Mouse (Mus musculus) MEL (cell line): ENCODE measurements around the gene Tnfrsf1a. TPM values are rescaled to one million over a fixed set of nuclear protein-coding genes. Genes with fewer than 3 reads are reported as not detected.
A peak's percentile ranks its signal among the peaks of the same experiment; 100 is the strongest.

Experiments
- DNase-seq: peaks from one replicate; pipeline ENCODE4 v3.0.0; 2011; ENCODE audit warnings: low read depth, low spot score
- H3K27ac ChIP-seq: 2 replicates; pipeline ENCODE4 v1.5.1; 2012; ENCODE audit warnings: low read depth, mild to moderate bottlenecking, control low read depth, low read length, moderate library complexity; ENCODE audit not compliant: control insufficient read depth
- H3K27me3 ChIP-seq, 2 experiments: fragments of 150-350 bp in 1 of 2; sonication (generic) in 1 of 2; 2 replicates each; pipeline ENCODE4 v1.6.1; 2012; ENCODE audit warnings: low read length in 2 of 2, mild to moderate bottlenecking in 2 of 2, improper control_type of control experiment in 1 of 2, moderate library complexity in 1 of 2; ENCODE audit not compliant: insufficient read depth in 2 of 2, control insufficient read depth in 1 of 2
- H3K36me3 ChIP-seq, 2 experiments: 2 replicates each; pipeline ENCODE4 v1.6.1; 2012 to 2014; ENCODE audit warnings: low read length in 2 of 2, improper control_type of control experiment in 1 of 2, inconsistent platforms in 1 of 2, mild to moderate bottlenecking in 1 of 2; ENCODE audit not compliant: insufficient read depth in 2 of 2, control insufficient read depth in 1 of 2
- H3K4me1 ChIP-seq, 2 experiments: fragments of 150-350 bp in 1 of 2; sonication (generic) in 1 of 2; 2 replicates each; pipeline ENCODE4 v1.6.1; 2012; ENCODE audit warnings: low read length in 2 of 2, improper control_type of control experiment in 1 of 2, mild to moderate bottlenecking in 1 of 2; ENCODE audit not compliant: insufficient read depth in 2 of 2, control insufficient read depth in 1 of 2
- H3K4me3 ChIP-seq, 2 experiments: fragments of 150-350 bp in 1 of 2; sonication (generic) in 1 of 2; 2 replicates each; pipeline ENCODE4 v1.5.1; 2012; ENCODE audit warnings: low read depth in 2 of 2, low read length in 2 of 2, mild to moderate bottlenecking in 2 of 2, moderate library complexity in 2 of 2, control low read depth in 1 of 2, improper control_type of control experiment in 1 of 2; ENCODE audit not compliant: control insufficient read depth in 1 of 2, insufficient read depth in 1 of 2
- H3K79me2 ChIP-seq: 2 replicates; pipeline ENCODE4 v1.6.1; 2012; ENCODE audit warnings: mild to moderate bottlenecking, low read length, moderate library complexity; ENCODE audit not compliant: control insufficient read depth, poor library complexity, insufficient read depth
- H3K9ac ChIP-seq: 2 replicates; pipeline ENCODE4 v1.6.1; 2012; ENCODE audit warnings: low read depth, mild to moderate bottlenecking, control low read depth, low read length, moderate library complexity; ENCODE audit not compliant: control insufficient read depth, poor library complexity, severe bottlenecking
- H3K9me3 ChIP-seq: fragments of 150-350 bp; sonication (generic); replicated peaks from 2 replicates; pipeline ENCODE4 v1.6.1; 2012; ENCODE audit warnings: mild to moderate bottlenecking, low read length, improper control_type of control experiment, moderate library complexity; ENCODE audit not compliant: insufficient read depth
- BHLHE40 ChIP-seq: IDR thresholded peaks from 2 replicates; pipeline ENCODE4 v1.6.1; 2012; ENCODE audit warnings: low read depth, mild to moderate bottlenecking, inconsistent platforms, low read length, improper control_type of control experiment, borderline replicate concordance
- CHD1 ChIP-seq: IDR thresholded peaks from 2 replicates; pipeline ENCODE4 v1.6.1; 2012; ENCODE audit warnings: low read depth, mild to moderate bottlenecking, inconsistent platforms, low read length, improper control_type of control experiment
- CHD2 ChIP-seq: IDR thresholded peaks from 2 replicates; pipeline ENCODE4 v1.6.1; 2011; ENCODE audit warnings: low read length, improper control_type of control experiment
- E2F4 ChIP-seq: IDR thresholded peaks from 2 replicates; pipeline ENCODE4 v1.6.1; 2011; ENCODE audit warnings: low read depth, low read length, improper control_type of control experiment, borderline replicate concordance
- ELF1 ChIP-seq: IDR thresholded peaks from 2 replicates; pipeline ENCODE4 v1.6.1; 2014; ENCODE audit warnings: low read depth, mild to moderate bottlenecking, inconsistent platforms, low read length, improper control_type of control experiment, moderate library complexity
- EP300 ChIP-seq, 2 experiments: IDR thresholded peaks; 2 replicates each; pipeline ENCODE4 v1.6.1; 2011; ENCODE audit warnings: improper control_type of control experiment in 2 of 2, low read length in 2 of 2, low read depth in 1 of 2, mild to moderate bottlenecking in 1 of 2
- GATA1 ChIP-seq: IDR thresholded peaks from 2 replicates; pipeline ENCODE4 v1.6.1; 2011; ENCODE audit warnings: low read depth, low read length, improper control_type of control experiment
- KAT2A ChIP-seq: conservative IDR thresholded peaks from 2 replicates; pipeline ENCODE4 v1.6.1; 2012; ENCODE audit warnings: low read depth, low read length, improper control_type of control experiment, inconsistent platforms
- MAFK ChIP-seq: IDR thresholded peaks from 2 replicates; pipeline ENCODE4 v1.6.1; 2011; ENCODE audit warnings: low read depth, mild to moderate bottlenecking, low read length, improper control_type of control experiment, borderline replicate concordance
- MAX ChIP-seq: IDR thresholded peaks from 2 replicates; pipeline ENCODE4 v1.6.1; 2011; ENCODE audit warnings: low read length, improper control_type of control experiment
- MYB ChIP-seq: IDR thresholded peaks from 2 replicates; pipeline ENCODE4 v1.6.1; 2011; ENCODE audit warnings: mild to moderate bottlenecking, low read depth, low read length, improper control_type of control experiment
- MYC ChIP-seq: IDR thresholded peaks from 2 replicates; pipeline ENCODE4 v1.6.1; 2011; ENCODE audit warnings: low read depth, mild to moderate bottlenecking, low read length, improper control_type of control experiment, moderate library complexity
- NELFE ChIP-seq: IDR thresholded peaks from 2 replicates; pipeline ENCODE4 v1.6.1; 2011; ENCODE audit warnings: low read depth, low read length, improper control_type of control experiment
- POLR2AphosphoS2 ChIP-seq: IDR thresholded peaks from 2 replicates; pipeline ENCODE4 v1.6.1; 2011; ENCODE audit warnings: low read length, improper control_type of control experiment
- RCOR1 ChIP-seq: IDR thresholded peaks from 2 replicates; pipeline ENCODE4 v1.6.1; 2012; ENCODE audit warnings: low read depth, mild to moderate bottlenecking, inconsistent platforms, low read length, improper control_type of control experiment
- SMC3 ChIP-seq: IDR thresholded peaks from 2 replicates; pipeline ENCODE4 v1.6.1; 2011; ENCODE audit warnings: low read depth, low read length, improper control_type of control experiment
- TBP ChIP-seq: IDR thresholded peaks from 2 replicates; pipeline ENCODE4 v1.8.0; 2011; ENCODE audit warnings: low read depth, low read length, improper control_type of control experiment
- TCF12 ChIP-seq: IDR thresholded peaks from 2 replicates; pipeline ENCODE4 v1.6.1; 2014; ENCODE audit warnings: low read depth, mild to moderate bottlenecking, inconsistent platforms, low read length, improper control_type of control experiment, moderate library complexity
- UBTF ChIP-seq: IDR thresholded peaks from 2 replicates; pipeline ENCODE4 v1.6.1; 2012; ENCODE audit warnings: low read depth, mild to moderate bottlenecking, inconsistent platforms, low read length, improper control_type of control experiment, moderate library complexity, borderline replicate concordance; ENCODE audit not compliant: insufficient read depth
- USF1 ChIP-seq: IDR thresholded peaks from 2 replicates; pipeline ENCODE4 v1.6.1; 2014; ENCODE audit warnings: low read depth, mild to moderate bottlenecking, inconsistent platforms, low read length, improper control_type of control experiment, moderate library complexity
- ZKSCAN1 ChIP-seq: IDR thresholded peaks from 2 replicates; pipeline ENCODE4 v1.6.1; 2012; ENCODE audit warnings: low read depth, mild to moderate bottlenecking, inconsistent platforms, low read length, improper control_type of control experiment, moderate library complexity
- polyA plus RNA-seq, 2 experiments: library from polyadenylated mRNA; stranded (reverse) in 1 of 2; unstranded in 1 of 2; fragments of >175 nt in 1 of 2; fragments of >200 nt in 1 of 2; gene quantifications; 2 replicates each; pipeline versions ENCODE4 v1.2.1 to v1.2.4; 2012; ENCODE audit warnings: low replicate concordance in 2 of 2, low read depth in 1 of 2; ENCODE audit not compliant: insufficient read length in 2 of 2, insufficient read depth in 1 of 2, missing spikeins in 1 of 2
- total RNA-seq: library from RNA; depleted of rRNA; stranded (reverse); fragments of 300-350 nt; gene quantifications from 2 replicates; pipeline ENCODE4 v1.2.3, GENCODE M21; 2012; rRNA removed

The Tnfrsf1a gene
- total RNA-seq (16.6 and 22.0 TPM in 2 replicates), polyA plus RNA-seq (10 to 100 TPM in 1 of 2 experiments, not detected in 1; 43.4 TPM)

DNA sequence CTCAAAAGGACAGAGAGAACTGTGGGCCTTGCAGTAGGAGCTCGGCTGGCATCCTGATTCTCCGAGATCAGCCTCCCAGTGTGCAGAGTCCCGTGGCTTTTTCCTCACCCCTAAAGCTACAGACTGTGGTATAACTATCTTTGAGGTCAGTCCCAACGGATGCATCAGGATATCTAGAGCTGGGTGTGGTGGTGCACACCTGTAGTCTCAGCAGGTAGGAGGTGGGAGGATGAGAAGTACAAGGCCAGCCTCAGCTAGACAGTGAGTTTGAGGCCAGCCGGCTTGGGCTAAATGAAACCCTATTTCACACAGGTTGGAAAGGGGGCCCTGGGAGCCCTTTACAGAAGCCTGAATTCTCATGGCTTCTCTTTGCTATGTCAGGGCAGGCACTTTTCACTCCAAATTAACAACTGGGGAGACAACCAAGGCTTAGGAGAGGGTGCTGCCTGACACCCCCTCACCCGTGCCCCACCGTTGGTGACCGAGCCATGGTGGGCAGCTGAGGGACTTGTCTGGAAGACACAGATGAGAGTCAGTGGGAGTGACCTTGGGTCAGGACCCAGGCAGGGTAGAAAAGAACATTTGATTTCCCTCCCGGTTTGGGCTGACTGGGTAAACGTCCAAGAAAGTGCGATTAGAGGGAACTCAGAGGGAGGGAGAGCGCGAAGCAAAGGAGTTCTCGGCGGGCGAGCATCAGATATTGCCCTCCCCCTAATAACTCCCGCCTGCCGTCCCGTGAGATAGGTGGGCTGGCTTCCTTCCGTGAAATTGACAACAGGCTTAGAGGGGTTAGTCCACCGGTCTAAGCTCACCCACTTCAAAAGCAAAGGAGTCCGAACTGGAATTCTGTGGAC, at the start of gene Tnfrsf1a:
Gene Tnfrsf1a (plus strand): TSS at position 642 of the 854 bp plus-strand sequence.
- DNase-seq, result no peak
- TF ChIP-seq TBP, result peak; percentile 67; the same call in 1 of the 2 replicates
- 0 out of 2 replicates have a peak, but pooled peaks have one; percentile 63 for TF ChIP-seq E2F4
- no peak for TF ChIP-seq SMC3
- TF ChIP-seq ZKSCAN1, result no peak
- no peak for TF ChIP-seq UBTF
- 0 out of 2 replicates have a peak, but pooled peaks have one; percentile 7 for TF ChIP-seq TCF12
- TF ChIP-seq BHLHE40, result peak; percentile 71; the same call in 1 of the 2 replicates
- peak; percentile 23; the same call in 1 of the 2 replicates for TF ChIP-seq MAX
- TF ChIP-seq EP300 (IDR thresholded peaks at IDR 0.05; ENCODE audit: low read depth in 1 of 2, low read length in 2 of 2), result peak; percentile 15 to 49; a peak in 1 of 4 replicates
- TF ChIP-seq KAT2A, result no peak
- 0 out of 2 replicates have a peak, but pooled peaks have one; percentile 25 for TF ChIP-seq RCOR1
- Histone ChIP-seq H3K4me3 (peak within 1 kb of the TSS; percentile 81 to 93), H3K79me2 (peaks cover 25% of the 10 kb centered on the region), H3K36me3 (peaks cover 0 to 32% of the 10 kb centered on the region in 2 experiments; a peak in 2 of 4 replicates), H3K4me1 (peaks cover 11 to 50% of the 10 kb centered on the region in 2 experiments), H3K9ac (peak within 1 kb of the TSS; percentile 87), H3K9me3 (no peaks in the 10 kb centered on the region), H3K27me3 (no peaks in the 10 kb centered on the region), H3K27ac (peak within 1 kb of the TSS; percentile 75)

- Histone ChIP-seq H3K4me1 (no peaks in the 10 kb centered on the region), H3K27me3 (peaks cover under 1 to 6% of the 10 kb centered on the region in 2 experiments), H3K9me3 (no peaks in the 10 kb centered on the region), H3K36me3 (no peaks in the 10 kb centered on the region), H3K79me2 (no peaks in the 10 kb centered on the region), H3K9ac (no peak overlapping the region)
- TF ChIP-seq MYB (no peak), UBTF (no peak), ELF1 (no peak), ZKSCAN1 (no peak), NELFE (no peak), CHD1 (no peak), TCF12 (no peak), MYC (no peak), CHD2 (no peak), MAFK (no peak), POLR2AphosphoS2 (no peak), EP300 (IDR thresholded peaks at IDR 0.05; ENCODE audit: low read depth in 1 of 2, low read length in 2 of 2) (no peak), GATA1 (no peak), KAT2A (no peak), USF1 (no peak)
- TF ChIP-seq, all 39 proteins: peak for 0
- H3K4me3 ChIP-seq, result no peak overlapping the region
- H3K27ac ChIP-seq, result no peak overlapping the region
- no peak for DNase-seq
Observed at GRCm38 (mm10) chr6:125300982-125301381, 48.2 kb upstream of the Tnfrsf1a start.
